Mouse (Mus musculus) left cerebral cortex, postnatal 36 days (tissue): ENCODE data around the gene Gm45233. TPM values are rescaled to one million over a fixed set of nuclear protein-coding genes. Genes with fewer than 3 reads are reported as not detected.

Experiments
- DNase-seq, 2 experiments: peaks; one replicate each; pipeline ENCODE4 v3.0.0; 2021 to 2022; ENCODE audit warnings: low spot score in 2 of 2, mixed read lengths in 1 of 2
- intact Hi-C: fragments of 180-260 bp; cut with DNase I; formaldehyde crosslinking; loops from one replicate; pipeline ENCODE4 v1.15.1; 2025
- total RNA-seq, 2 experiments: library from RNA; stranded (reverse); gene quantifications; 2 replicates each; pipeline ENCODE4 v1.2.3; 2021

Gene Gm45233
- total RNA-seq, 2 experiments from 2014 or later, result 1.7 TPM; not detected in 1

- intact Hi-C loops, result no loop called here
- DNase-seq, result peak; percentile 63 to 77
Observed at GRCm38 (mm10) chr7:43443126-43443916, 607 bp upstream of the Gm45233 start.

- intact Hi-C loops, result no loop called here
- DNase-seq, result no peak
Observed at GRCm38 (mm10) chr7:43447801-43448200, 3.9 kb downstream of the Gm45233 start.

- no peak for DNase-seq
- intact Hi-C loops, result no loop called here
Observed at GRCm38 (mm10) chr7:43448246-43448645, 4.3 kb downstream of the Gm45233 start.

GRCm38 (mm10) chr7:43449811-43450210, 5.9 kb downstream of the Gm45233 start:
- DNase-seq, result no peak
- intact Hi-C loops, result no loop called here

- intact Hi-C loops, result no loop called here
- DNase-seq, result no peak
Observed at GRCm38 (mm10) chr7:43451726-43452125, 7.8 kb downstream of the Gm45233 start.

GRCm38 (mm10) chr7:43452609-43453008, 8.7 kb downstream of the Gm45233 start:
- DNase-seq, result no peak
- intact Hi-C loops, result no loop called here

- no peak for DNase-seq
- intact Hi-C loops, result no loop called here
Observed at GRCm38 (mm10) chr7:43453599-43454355, 9.8 kb downstream of the Gm45233 start.

GRCm38 (mm10) chr7:43454371-43454770, 10.4 kb downstream of the Gm45233 start:
- DNase-seq, result no peak
- intact Hi-C loops, result no loop called here

GRCm38 (mm10) chr7:43462851-43463250, 18.9 kb downstream of the Gm45233 start, which contains the start of gene Vsig10l:
Vsig10l (plus strand) TSS chr7:43463151.
- no peak for DNase-seq
- intact Hi-C loops, result loop anchor here (10.0 kb wide), 2 partner anchors 122 to 178 kb away; no protein-coding TSS in a partner anchor

GRCm38 (mm10) chr7:43463976-43464375, 20.0 kb downstream of the Gm45233 start:
- DNase-seq, result no peak
- intact Hi-C loops, result loop anchor here (10.0 kb wide), 2 partner anchors 121 to 179 kb away; no protein-coding TSS in a partner anchor

GRCm38 (mm10) chr7:43464864-43465343, 21.0 kb downstream of the Gm45233 start:
- no peak for DNase-seq

GRCm38 (mm10) chr7:43465344-43466098, 21.6 kb downstream of the Gm45233 start:
- intact Hi-C loops, result loop anchor here (10.0 kb wide), 2 partner anchors 119 to 181 kb away; no protein-coding TSS in a partner anchor
- DNase-seq, result peak; percentile 64 to 73

More at GRCm38 (mm10) chr7:43464864-43465343, 21.0 kb downstream of the Gm45233 start:
- intact Hi-C loops, result loop anchor here (10.0 kb wide), 2 partner anchors 120 to 180 kb away; no protein-coding TSS in a partner anchor

- peak; percentile 69 to 76 for DNase-seq
- intact Hi-C loops, result loop anchor here (10.0 kb wide), 2 partner anchors 119 to 181 kb away; no protein-coding TSS in a partner anchor
Observed at GRCm38 (mm10) chr7:43466099-43466694, 22.3 kb downstream of the Gm45233 start.

GRCm38 (mm10) chr7:43470373-43470772, 26.4 kb downstream of the Gm45233 start:
- intact Hi-C loops, result no loop called here
- DNase-seq, result no peak

- DNase-seq, result no peak
- intact Hi-C loops, result no loop called here
Observed at GRCm38 (mm10) chr7:43475706-43476105, 31.8 kb downstream of the Gm45233 start.

- no peak for DNase-seq
- intact Hi-C loops, result no loop called here
Observed at GRCm38 (mm10) chr7:43476376-43476775, 32.4 kb downstream of the Gm45233 start.

GRCm38 (mm10) chr7:43481191-43481590, 37.3 kb downstream of the Gm45233 start:
- intact Hi-C loops, result loop anchor here (10.0 kb wide), 1 partner anchor 166 kb away; the partner anchor contains the start of gene Zfp715
- peak; percentile 54 to 66 for DNase-seq

- DNase-seq, result no peak
- intact Hi-C loops, result loop anchor here (10.0 kb wide), 1 partner anchor 167 kb away; the partner anchor contains the start of gene Zfp715
Observed at GRCm38 (mm10) chr7:43482090-43482716, 38.3 kb downstream of the Gm45233 start.
